Mouse (Mus musculus) embryonic facial prominence, embryonic 14.5 days (tissue): ENCODE results near the gene Scn2b. TPM values are rescaled to one million over a fixed set of nuclear protein-coding genes. Genes with fewer than 3 reads are reported as not detected.

Experiments used
- ATAC-seq: fragments of 200-750 bp; cut with Nextera tagmentation; 2 replicates; pipeline ENCODE4 v1.8.0; 2017; ENCODE audit warnings: low read depth, moderate number of reproducible peaks, moderate TSS enrichment
- DNase-seq: peaks from one replicate; pipeline ENCODE4 v3.0.0-alpha.2; 2015; ENCODE audit warnings: low spot score
- H3K27ac ChIP-seq: fragments of 300-500 bp; sonication (generic); replicated peaks from 2 replicates; pipeline ENCODE4 v1.5.1; 2014; ENCODE audit warnings: low read depth, mild to moderate bottlenecking, low read length, moderate library complexity
- H3K27me3 ChIP-seq: fragments of 300-500 bp; sonication (generic); replicated peaks from 2 replicates; pipeline ENCODE4 v1.6.1; 2014; ENCODE audit warnings: low read length; ENCODE audit not compliant: control insufficient read depth, insufficient read depth
- H3K36me3 ChIP-seq: fragments of 300-500 bp; sonication (generic); 2 replicates; pipeline ENCODE4 v1.6.1; 2014; ENCODE audit warnings: low read length, mixed read lengths; ENCODE audit not compliant: control insufficient read depth, insufficient read depth
- H3K4me1 ChIP-seq: fragments of 300-500 bp; sonication (generic); 2 replicates; pipeline ENCODE4 v1.6.1; 2014; ENCODE audit warnings: antibody characterized with exemption, low read length; ENCODE audit not compliant: control insufficient read depth, insufficient read depth
- H3K4me2 ChIP-seq: fragments of 300-500 bp; sonication (generic); 2 replicates; pipeline ENCODE4 v1.6.1; 2014; ENCODE audit warnings: low read depth, mild to moderate bottlenecking, low read length, moderate library complexity, mixed read lengths
- H3K4me3 ChIP-seq: fragments of 300-500 bp; sonication (generic); 2 replicates; pipeline ENCODE4 v1.5.1; 2014; ENCODE audit warnings: low read depth, mild to moderate bottlenecking, low read length
- H3K9ac ChIP-seq: fragments of 300-500 bp; sonication (generic); 2 replicates; pipeline ENCODE4 v1.6.1; 2014; ENCODE audit warnings: low read depth, mild to moderate bottlenecking, low read length, moderate library complexity, mixed read lengths
- H3K9me3 ChIP-seq: fragments of 300-500 bp; sonication (generic); 2 replicates; pipeline ENCODE4 v1.6.1; 2016; ENCODE audit warnings: low read length; ENCODE audit not compliant: control insufficient read depth
- WGBS: fragments of 180-500 bp; shearing (Covaris S2); extraction: QIAGEN DNeasy Blood & Tissue Kit; methylation state at CpG from one replicate; pipeline ENCODE4 v1.1.7; 2014; 5-methylcytosine and 5-hydroxymethylcytosine counted together
- polyA plus RNA-seq: library from polyadenylated mRNA; unstranded; fragments of >200 nt; fragmentation: Nextera tagmentation; extraction: Ambion mirVana; gene quantifications from 2 replicates; pipeline ENCODE4 v1.2.1, GENCODE M21; 2014

Gene Scn2b
- polyA plus RNA-seq, 1 experiment from 2014 or later, result 2.4 TPM

DNA sequence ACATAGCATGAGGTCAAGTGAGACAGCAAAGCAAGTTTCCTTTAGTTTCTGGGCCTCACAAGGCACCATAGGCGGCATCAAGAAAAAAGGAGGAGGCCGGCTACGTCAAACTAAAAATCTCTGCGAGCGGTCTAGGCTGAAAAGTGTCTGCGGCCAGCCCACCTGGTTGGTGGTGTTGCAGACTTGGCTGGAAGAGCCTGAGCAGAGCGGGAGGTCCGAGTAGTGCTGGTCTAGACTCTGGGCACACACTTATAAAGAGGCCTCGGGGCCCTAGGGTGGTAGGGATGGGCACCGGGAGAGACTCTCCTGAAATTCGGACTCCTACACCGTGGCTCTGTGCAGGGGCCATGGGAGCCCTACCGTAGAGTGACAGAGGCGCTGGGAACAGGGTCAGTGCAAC, 1.9 kb upstream of the Scn2b start:
- no peaks in the 10 kb centered on the region for H3K36me3 ChIP-seq
- H3K9me3 ChIP-seq, result no peaks in the 10 kb centered on the region
- peak overlapping the region; percentile 59 for H3K9ac ChIP-seq
- H3K4me1 ChIP-seq, result peaks cover 14% of the 10 kb centered on the region
- ATAC-seq (peak; percentile 83), DNase-seq (peak; percentile 90)
- H3K4me2 ChIP-seq, result peak overlapping the region; percentile 64
- peak overlapping the region; percentile 40; the same call in 1 of the 2 replicates for H3K27ac ChIP-seq
- 3% methylated on average over 14 of the region's 14 CpGs for WGBS
- H3K27me3 ChIP-seq, result no peaks in the 10 kb centered on the region
- peak overlapping the region; percentile 40 for H3K4me3 ChIP-seq

DNA sequence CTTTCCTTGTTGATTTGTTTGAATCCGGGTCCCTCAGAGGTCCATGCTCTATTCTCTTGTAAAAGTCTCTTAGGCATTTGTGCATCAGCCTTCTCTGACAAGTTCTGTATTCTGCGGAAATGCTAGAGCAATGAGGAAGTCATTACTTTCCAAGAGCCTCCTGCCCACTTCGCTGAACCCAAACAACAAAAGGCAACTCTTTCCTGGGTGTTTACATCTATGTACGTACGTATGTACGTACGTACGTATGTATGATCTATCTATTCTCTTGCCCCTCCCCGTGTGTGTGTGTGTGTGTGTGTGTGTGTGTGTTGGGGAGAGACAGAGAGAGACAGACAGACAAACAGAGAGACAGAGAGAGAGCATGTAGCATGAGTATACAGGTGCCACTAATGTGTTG, 763 bp upstream of the Scn2b start:
- peaks cover 14% of the 10 kb centered on the region for H3K4me1 ChIP-seq
- no peak overlapping the region for H3K27ac ChIP-seq
- DNase-seq (no peak), ATAC-seq (no peak)
- H3K9me3 ChIP-seq, result no peaks in the 10 kb centered on the region
- no peaks in the 10 kb centered on the region for H3K36me3 ChIP-seq
- no peak overlapping the region for H3K4me2 ChIP-seq
- 62% methylated on average over 9 of the region's 9 CpGs for WGBS
- no peak overlapping the region for H3K4me3 ChIP-seq
- no peaks in the 10 kb centered on the region for H3K27me3 ChIP-seq
- H3K9ac ChIP-seq, result no peak overlapping the region

DNA sequence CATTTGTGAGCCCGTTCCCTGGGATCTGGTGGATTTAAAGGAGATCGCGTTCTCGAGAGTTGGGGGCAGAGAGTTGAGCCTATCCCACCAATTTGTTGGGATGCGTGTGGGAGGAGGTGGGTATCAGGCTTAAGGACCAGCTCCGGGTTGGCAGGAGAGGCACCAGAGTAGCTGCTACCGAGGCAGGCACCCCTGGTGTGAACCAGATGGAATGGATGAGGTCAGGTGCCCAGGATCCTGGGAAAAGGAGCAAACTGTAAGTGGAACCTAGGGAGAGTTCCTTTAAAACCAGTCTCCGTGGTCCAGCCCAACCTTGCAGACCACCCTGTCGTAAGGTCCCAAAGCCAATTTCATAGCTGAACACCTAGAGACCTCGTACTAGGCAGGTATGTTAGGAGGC, 970 bp downstream of the Scn2b start:
- H3K27me3 ChIP-seq, result no peaks in the 10 kb centered on the region
- H3K4me1 ChIP-seq, result peaks cover 14% of the 10 kb centered on the region
- H3K36me3 ChIP-seq, result no peaks in the 10 kb centered on the region
- H3K27ac ChIP-seq, result peak overlapping the region; percentile 88; the same call in 1 of the 2 replicates
- ATAC-seq (no peak), DNase-seq (no peak)
- peak overlapping the region; percentile 83 for H3K9ac ChIP-seq
- peak overlapping the region; percentile 74 for H3K4me2 ChIP-seq
- H3K4me3 ChIP-seq, result peak overlapping the region; percentile 67
- no peaks in the 10 kb centered on the region for H3K9me3 ChIP-seq
- 19% methylated on average over 10 of the region's 10 CpGs for WGBS

DNA sequence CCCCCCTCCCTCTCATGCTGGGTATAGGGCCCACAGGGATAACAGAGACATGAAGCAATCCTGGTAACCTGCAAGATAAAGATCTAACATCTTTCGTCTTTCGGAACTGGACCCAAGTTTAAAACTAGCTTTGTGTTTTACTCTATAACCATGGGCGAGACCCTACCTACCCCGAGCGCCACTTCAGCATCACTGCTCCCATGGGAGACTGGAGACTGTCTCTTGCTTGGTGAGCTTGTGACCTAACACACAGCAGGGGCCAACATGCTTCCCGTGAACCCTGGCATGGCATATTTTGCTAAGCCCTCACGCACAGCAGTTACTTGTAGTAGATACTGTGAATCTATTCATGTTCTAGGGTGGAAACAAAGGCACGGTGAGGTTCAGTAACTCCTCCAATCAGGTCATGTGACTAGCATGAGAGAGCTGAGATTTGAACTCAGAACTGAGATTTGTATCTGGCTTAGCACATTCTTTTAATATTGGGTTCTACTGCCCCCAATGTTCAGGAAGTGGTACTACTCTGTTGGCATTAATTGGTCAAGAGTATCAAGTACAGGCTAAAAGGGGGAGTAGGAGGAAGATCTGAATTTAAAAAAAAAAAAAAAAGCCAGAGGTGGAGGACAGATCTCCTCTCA, 1.9 kb downstream of the Scn2b start:
- Histone ChIP-seq H3K27me3 (no peaks in the 10 kb centered on the region), H3K4me3 (peak overlapping the region; percentile 67; the same call in 1 of the 2 replicates), H3K27ac (no peak overlapping the region), H3K36me3 (no peaks in the 10 kb centered on the region), H3K9me3 (no peaks in the 10 kb centered on the region), H3K4me2 (peak overlapping the region; percentile 74; the same call in 1 of the 2 replicates), H3K4me1 (peaks cover 14% of the 10 kb centered on the region), H3K9ac (no peak overlapping the region)
- 91% methylated on average over 8 of the region's 8 CpGs for WGBS
- ATAC-seq (no peak), DNase-seq (no peak)

DNA sequence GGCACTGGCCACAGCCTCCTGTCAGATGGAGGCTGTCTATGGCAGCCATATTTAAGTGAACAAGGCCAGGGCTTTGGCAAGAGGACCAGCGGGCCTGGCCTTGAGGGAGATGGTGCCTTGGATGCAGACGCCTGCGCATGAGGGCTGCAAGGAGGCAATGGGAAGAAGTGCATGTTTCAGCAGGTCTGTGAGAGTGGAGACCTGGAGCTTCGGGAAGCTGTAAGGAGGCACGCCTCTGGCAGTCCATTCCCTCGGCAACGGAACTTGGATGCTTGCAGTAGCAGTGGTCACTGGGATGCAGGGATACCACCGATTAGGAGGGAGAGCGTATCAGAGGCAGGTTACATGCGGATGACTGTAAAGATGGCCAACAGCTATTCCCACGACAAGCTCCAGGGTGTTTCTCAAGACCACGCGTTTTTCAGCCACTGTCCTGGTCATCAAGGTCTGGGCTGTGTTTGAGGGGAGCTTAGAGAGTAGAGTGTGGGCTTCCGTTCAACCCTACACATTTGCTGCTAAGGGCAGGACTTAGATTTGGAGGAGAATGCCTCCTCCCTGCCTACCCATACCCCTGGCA, 2.5 kb downstream of the Scn2b start:
- ATAC-seq (no peak), DNase-seq (no peak)
- no peak overlapping the region for H3K27ac ChIP-seq
- 88% methylated on average over 14 of the region's 14 CpGs for WGBS
- no peaks in the 10 kb centered on the region for H3K27me3 ChIP-seq
- no peak overlapping the region for H3K9ac ChIP-seq
- H3K4me3 ChIP-seq, result no peak overlapping the region
- no peaks in the 10 kb centered on the region for H3K9me3 ChIP-seq
- H3K36me3 ChIP-seq, result no peaks in the 10 kb centered on the region
- peaks cover 14% of the 10 kb centered on the region for H3K4me1 ChIP-seq
- H3K4me2 ChIP-seq, result no peak overlapping the region

DNA sequence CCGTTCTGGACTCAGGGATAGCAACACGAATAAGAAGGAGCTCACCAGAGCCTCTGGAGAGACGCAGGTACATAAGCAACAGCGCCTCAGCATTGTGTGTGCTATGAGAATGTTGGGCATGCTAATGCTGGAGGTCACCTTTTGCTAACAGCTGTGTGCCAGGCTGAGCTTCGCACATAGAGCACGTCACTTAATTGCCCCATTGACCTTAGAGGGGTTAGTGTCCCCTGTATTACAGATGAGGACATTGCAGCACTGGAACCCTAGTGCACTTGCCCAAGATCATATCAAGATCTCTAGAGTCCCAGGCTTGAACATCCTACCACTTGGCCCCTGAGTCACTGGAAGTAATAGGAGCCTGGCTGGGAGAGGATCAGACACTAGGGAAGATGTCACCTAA, 3.0 kb downstream of the Scn2b start:
- Histone ChIP-seq H3K9ac (no peak overlapping the region), H3K36me3 (peaks cover 3% of the 10 kb centered on the region), H3K4me2 (no peak overlapping the region), H3K27ac (no peak overlapping the region), H3K9me3 (no peaks in the 10 kb centered on the region), H3K4me3 (no peak overlapping the region), H3K4me1 (peaks cover 14% of the 10 kb centered on the region), H3K27me3 (no peaks in the 10 kb centered on the region)
- DNase-seq (no peak), ATAC-seq (no peak)
- 86% methylated on average over 6 of the region's 6 CpGs for WGBS

DNA sequence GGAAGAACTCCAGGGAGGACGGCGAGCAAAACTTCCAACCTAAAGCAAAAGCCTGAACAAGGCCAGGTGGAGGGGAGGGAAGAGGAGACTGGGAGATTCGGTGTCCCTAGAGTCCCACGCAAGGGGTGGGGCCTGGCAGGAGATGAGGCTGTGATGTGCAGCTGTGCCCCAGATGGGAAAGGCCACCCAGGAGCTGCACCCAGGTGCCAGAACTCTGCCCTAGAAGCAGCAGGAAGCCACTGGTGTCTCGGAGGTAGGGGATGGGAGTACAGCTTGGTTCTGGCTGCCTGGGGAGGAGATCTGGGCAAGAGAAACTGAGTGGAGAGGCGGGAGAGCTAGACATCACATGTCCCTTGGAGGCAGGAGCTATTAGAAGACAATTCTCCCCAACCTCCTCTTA, 3.4 kb downstream of the Scn2b start:
- Histone ChIP-seq H3K27ac (no peak overlapping the region), H3K4me1 (peaks cover 12% of the 10 kb centered on the region), H3K9me3 (no peaks in the 10 kb centered on the region), H3K36me3 (peaks cover 7% of the 10 kb centered on the region), H3K4me2 (no peak overlapping the region), H3K4me3 (no peak overlapping the region), H3K9ac (no peak overlapping the region), H3K27me3 (no peaks in the 10 kb centered on the region)
- DNase-seq, result no peak
- 46% methylated on average over 6 of the region's 6 CpGs for WGBS
- ATAC-seq, result no peak

DNA sequence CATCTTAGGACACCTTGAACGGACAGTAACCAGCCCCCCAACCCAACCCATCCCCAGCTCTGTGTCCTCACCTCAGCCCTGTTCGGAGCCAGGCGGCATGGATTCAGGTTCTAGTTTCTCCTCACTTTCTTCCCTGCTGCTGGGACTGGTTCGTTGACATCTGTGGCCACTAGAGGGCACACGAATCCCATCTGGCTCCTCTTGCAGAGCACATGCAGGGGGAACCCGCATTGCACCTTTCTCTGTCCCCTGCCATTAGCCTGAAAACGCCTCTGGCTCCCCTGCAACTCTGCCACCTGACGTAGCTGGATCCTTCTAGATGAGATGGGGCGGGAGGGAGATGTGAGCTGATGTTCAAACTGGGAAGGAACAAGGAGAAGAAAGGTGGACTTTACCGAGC, 4.2 kb downstream of the Scn2b start:
- H3K9me3 ChIP-seq, result no peaks in the 10 kb centered on the region
- WGBS, result 4% methylated on average over 9 of the region's 10 CpGs
- H3K4me2 ChIP-seq, result peak overlapping the region; percentile 52
- H3K9ac ChIP-seq, result peak overlapping the region; percentile 44; the same call in 1 of the 2 replicates
- DNase-seq (peak; percentile 85), ATAC-seq (peak; percentile 75)
- no peak overlapping the region for H3K27ac ChIP-seq
- no peaks in the 10 kb centered on the region for H3K27me3 ChIP-seq
- peaks cover 10% of the 10 kb centered on the region for H3K36me3 ChIP-seq
- no peak overlapping the region for H3K4me3 ChIP-seq
- peaks cover 8% of the 10 kb centered on the region; the same call in 1 of the 2 replicates for H3K4me1 ChIP-seq
